Mouse (Mus musculus) regulatory T cell (primary cell): ENCODE measurements around the gene Mpp6.

Source experiments
- in situ Hi-C: fragments of 300-600 bp; cut with MboI, MseI; formaldehyde crosslinking; loops from one replicate; pipeline ENCODE4 v1.15.1; 2025; ENCODE audit warnings: high pct_unique_total_duplicates

Gene Mpp6

DNA sequence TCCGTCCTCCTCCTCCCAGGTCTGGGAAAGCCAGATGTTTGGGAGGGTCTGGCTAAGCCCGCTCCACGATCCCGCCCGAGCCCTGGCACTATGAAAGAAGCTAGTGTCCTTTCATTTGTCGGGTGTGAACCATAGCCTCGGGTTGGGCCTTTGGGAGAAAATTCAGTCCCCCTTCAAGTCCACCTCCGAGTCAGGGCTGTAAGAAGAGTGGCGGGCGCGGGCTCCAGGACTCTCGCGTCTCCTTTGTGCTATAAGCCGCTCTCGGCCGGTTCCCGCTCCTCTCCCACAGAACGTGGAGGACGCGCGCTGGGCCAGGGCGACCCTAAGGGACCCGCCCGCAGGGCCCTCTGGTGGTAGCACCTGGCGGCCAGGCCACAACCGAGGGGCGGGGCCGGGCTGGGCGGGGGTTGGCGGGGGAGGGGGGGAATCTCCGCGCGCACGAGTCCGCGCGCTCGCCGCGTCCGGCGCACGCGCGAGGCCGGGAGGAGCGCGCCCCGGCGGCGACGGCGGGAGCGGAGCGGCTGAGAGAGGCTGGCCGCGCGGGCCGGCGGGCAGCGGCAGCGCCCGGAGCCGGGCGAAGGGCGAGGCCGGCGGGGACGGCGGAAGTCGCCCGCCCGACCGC is at the start of gene Mpp6:
Gene Mpp6 (plus strand): TSS at position 485 of the 622 bp plus-strand sequence.
- in situ Hi-C loops, result loop anchor here (5.0 to 10.0 kb wide), 3 partner anchors 32 to 2005 kb away; partner anchors contain the start of gene Fam221a

DNA sequence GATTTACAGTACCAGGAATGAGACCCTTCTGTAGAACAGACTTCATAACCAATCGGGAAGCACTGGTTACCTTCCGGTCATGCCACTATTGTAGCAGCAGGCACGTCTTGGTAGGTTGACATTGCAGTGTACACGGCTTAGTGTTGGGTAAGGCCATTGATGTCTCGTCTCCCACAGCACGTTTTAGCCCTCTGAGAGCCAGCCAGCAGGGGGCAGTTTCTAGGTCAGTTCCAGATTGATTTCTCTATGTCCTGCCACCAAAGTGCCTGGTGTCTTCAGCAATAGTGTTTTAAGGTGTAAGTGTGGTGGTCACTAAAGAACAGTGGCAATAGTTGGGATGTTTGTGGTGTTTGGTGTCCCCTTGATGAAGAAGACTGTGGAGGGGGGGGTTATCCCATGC is 43.9 kb upstream of the Mpp6 start:
- in situ Hi-C loops, result no loop called here

DNA sequence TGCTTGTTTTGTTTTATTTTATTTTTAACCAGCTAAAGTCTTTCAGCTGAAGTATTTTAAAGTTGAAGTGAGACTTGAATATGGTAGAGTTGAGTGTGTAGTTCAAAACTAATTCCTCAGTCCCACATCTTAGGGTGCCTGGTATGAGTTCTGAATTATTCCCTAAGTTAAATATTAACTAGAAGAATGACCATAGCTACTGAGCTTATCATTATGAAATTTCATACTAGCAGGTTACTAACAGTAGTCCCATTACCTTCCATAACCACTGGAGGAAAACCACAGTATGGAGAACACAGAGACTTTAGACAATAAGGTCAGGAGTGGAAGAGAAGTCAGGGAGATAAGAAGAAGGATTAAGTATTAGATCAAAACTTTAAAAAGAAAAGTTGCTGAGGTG is 41.6 kb upstream of the Mpp6 start:
- in situ Hi-C loops, result no loop called here

DNA sequence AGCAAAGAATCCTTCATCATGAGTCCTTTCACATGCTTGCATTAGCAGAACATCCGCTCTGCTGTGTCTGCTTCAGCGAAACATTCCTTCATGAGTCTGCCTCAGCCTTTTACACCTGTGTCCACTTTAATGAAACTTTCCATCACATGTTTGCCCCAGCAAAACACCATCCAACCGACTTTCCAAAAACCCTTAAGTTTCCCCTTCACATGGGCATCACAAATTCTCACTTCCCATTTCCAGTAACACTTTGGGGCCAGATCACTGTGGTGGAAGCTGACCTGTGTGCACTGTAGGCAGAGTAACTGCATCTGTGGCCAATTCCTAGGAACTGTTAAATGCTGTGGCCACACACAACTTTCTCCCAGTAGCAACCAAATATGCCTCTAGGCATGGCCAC is 34.8 kb upstream of the Mpp6 start:
- in situ Hi-C loops, result no loop called here

GRCm38 (mm10) chr6:50076473-50076872 is 33.6 kb upstream of the Mpp6 start:
- in situ Hi-C loops, result no loop called here

DNA sequence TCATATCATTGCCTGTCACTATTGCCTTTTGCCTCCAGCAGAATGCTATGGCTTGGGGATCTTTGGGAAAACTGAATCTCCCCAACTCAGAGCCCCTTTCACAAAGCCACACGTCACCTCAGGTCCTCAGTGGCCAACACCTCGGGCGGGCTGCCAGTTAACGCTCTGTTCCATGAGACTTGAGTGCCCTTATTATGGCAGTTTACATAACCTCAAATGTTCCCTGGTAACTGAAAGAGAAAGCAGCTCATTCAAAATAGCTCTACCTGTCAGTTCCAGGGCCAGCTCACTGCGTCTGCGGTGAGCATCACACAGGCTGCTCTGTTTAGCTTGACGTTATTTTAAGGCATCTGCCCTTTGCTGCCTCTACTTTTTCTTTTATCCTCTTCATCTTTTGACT is 29.6 kb upstream of the Mpp6 start:
- in situ Hi-C loops, result no loop called here

GRCm38 (mm10) chr6:50085206-50085605 is 24.8 kb upstream of the Mpp6 start:
- in situ Hi-C loops, result no loop called here

DNA sequence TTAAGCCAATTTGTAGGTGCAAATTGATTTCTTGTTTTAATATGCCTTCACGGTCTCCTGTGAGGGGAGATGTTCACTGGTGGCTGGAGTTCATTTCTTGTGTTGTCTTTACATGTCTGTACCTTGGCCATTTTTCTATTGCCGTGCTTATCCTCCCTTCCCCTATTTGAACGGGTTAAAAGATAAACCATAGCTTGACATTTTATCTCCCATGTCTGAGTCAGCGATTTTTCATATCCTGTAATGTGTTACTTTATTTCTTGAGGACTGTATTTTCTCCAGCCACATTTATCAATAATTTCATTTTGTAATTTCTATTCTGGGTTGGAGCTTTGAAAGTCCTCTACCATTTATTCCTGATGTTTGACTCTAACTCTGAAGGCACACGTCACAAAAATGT is 20.7 kb upstream of the Mpp6 start:
- in situ Hi-C loops, result no loop called here

- in situ Hi-C loops, result loop anchor here (10.0 kb wide), 1 partner anchor 355 kb away; no protein-coding TSS in a partner anchor
Observed at GRCm38 (mm10) chr6:50090221-50090620, 19.8 kb upstream of the Mpp6 start.

DNA sequence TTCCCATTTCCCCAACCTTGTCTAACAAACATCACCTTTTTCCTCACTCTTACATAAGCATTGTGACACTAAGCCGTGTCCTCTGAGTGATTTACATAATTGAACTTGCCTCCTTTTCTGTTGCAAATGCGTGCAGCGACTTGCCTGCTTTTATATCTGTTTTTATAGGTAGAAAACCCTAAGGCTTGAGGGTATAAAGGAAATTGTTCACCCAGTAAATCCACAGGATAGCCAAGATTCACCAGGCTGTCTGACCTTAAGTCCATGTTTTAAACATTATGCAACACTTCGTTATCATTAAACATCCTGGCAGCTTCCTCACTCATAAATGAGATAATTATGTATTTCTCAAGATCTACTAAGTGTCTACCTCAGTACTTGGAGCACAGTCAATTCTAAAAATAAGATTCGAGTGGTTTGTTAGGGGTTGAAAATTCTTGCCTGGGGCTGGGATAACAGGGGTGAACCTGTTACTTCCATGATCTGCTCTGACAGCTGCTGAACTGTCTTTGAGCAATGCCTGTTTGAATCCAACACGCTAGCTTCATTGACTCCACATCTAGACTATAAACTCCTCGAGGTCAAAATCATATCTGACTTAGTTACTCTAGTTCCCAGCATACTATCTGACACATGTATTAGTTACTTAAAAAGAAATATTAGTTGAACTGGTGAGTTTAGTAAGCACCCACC is 18.4 kb upstream of the Mpp6 start:
- in situ Hi-C loops, result loop anchor here (10.0 kb wide), 1 partner anchor 353 kb away; no protein-coding TSS in a partner anchor

GRCm38 (mm10) chr6:50109201-50109756 is 762 bp upstream of the Mpp6 start:
- in situ Hi-C loops, result loop anchor here (5.0 to 10.0 kb wide), 3 partner anchors 33 to 2004 kb away; partner anchors contain the start of gene Fam221a

GRCm38 (mm10) chr6:50110379-50110941 is 419 bp downstream of the Mpp6 start:
- in situ Hi-C loops, result no loop called here

DNA sequence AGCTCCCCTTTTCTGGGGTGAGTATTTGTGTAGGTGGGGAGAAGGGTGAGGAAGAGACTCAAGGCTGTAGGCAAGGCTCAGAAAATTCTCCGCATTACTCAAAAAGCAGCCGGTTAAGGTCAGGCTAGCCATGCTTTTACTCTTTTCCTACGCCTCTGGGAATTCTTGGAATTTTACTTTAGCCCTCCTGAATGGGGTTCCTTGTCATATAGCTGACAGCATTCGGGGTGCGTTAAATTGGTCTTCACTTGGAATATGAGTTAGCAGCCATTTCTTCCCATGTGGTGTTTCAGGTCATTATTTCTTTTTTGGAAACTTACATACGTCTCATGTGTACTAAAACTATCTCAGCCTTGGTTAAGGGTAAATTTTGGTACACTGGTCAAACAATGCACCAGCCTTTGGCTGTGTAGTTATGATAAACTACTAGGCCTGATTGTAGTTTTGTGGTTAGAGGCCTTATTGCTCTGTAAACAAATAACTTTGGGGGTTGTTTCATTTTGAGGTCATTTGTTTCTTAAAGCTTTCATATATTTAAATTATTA is 1.1 kb downstream of the Mpp6 start:
- in situ Hi-C loops, result no loop called here

DNA sequence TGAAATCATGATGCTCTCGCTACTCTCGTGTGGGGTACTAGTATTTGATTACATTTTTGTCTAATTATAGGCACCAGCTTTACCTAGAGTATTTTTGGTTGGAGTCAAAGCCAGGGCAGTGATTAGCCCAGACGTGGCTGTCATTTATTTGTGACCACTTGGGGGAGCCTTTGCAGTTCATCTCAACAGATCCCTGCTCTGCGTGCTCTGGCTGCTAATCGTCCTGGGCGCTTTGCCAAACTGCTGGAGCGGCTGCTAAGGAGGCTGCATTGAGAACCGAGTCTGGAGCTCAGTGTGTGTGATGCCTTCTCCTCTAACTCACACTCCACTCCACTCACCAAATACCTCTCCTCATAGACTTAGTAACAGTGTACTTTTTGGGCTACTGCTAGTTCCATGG is 2.7 kb downstream of the Mpp6 start:
- in situ Hi-C loops, result no loop called here

DNA sequence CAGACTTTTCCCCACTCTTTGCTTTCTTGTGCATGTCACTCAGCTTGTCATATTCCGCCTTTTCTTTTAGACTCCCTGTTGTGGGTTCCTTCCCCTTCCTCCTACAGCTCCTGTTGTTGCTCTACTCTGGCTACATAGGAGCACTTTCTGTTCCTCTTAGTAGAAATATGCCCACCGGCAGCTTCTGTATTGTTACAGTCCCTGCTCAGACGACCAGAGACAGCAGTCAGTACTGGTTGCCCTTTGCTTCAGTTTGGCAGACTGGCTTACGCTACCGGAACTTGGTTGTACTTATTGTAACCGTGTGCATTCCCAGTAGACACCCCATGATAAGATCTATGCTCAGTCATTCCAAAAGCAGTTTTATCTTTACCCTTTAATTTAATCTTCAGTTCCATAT is 4.2 kb downstream of the Mpp6 start:
- in situ Hi-C loops, result no loop called here

- in situ Hi-C loops, result no loop called here
Observed at GRCm38 (mm10) chr6:50120931-50121330, 10.9 kb downstream of the Mpp6 start.

- in situ Hi-C loops, result no loop called here
Observed at GRCm38 (mm10) chr6:50122835-50123234, 12.8 kb downstream of the Mpp6 start.

DNA sequence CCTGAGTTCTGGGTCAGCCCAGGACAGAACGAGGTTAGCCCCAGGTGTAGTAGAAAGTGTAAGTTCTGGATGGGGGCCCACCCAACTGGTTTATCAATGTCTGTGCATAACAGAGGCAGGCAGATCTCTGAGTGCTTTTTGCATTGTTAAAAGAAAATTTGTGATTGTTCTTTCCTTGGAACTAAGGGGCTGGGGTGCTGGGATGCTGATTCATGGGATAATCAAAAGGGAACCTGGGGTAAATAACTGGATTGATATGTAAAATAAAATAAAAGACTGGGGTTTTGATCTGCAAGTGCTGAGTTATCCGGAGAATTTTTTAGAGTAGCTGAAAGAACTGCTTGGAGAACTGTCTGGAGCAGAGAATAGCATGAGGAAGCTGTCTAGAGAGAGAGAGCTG is 14.2 kb downstream of the Mpp6 start:
- in situ Hi-C loops, result no loop called here

DNA sequence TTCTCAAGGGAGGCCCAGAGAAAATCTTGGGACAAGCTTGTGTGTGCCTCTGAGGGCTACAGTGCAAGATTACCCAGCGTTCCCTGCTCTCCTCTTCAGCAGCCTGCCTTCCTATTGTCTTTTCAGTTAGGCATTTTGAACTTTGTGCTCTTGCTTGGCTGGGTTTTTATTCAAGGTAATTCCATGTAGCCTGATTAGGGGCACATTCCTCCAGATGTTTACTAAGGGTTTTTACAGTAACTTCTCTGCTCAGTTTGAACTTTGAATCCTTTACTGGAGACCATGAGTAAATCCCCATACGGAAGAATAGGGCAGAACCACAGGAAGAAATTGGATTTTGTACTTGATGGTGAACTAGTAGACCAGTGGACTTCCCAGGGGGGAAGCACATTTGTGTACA is 16.3 kb downstream of the Mpp6 start:
- in situ Hi-C loops, result no loop called here

DNA sequence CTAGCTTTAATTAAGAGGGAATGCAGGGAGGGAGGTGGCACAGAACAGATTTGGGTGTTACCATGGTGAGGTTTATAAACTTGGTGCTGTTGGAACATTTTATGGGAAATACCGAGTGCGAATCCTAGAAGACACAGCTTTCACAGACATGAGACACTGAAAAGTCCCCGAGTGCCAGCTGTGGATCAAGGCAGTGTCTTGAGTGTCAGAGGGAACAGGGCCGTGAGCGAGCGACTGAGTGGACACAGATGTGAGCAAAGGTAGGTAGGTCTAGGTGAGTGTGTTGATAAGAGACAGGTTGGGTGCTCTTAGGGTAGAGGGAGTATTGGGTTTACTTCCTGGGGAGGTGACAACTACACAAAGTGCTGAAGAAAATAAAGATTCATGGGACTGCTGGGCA is 17.5 kb downstream of the Mpp6 start:
- in situ Hi-C loops, result no loop called here

- in situ Hi-C loops, result no loop called here
Observed at GRCm38 (mm10) chr6:50137651-50138050, 27.6 kb downstream of the Mpp6 start.

DNA sequence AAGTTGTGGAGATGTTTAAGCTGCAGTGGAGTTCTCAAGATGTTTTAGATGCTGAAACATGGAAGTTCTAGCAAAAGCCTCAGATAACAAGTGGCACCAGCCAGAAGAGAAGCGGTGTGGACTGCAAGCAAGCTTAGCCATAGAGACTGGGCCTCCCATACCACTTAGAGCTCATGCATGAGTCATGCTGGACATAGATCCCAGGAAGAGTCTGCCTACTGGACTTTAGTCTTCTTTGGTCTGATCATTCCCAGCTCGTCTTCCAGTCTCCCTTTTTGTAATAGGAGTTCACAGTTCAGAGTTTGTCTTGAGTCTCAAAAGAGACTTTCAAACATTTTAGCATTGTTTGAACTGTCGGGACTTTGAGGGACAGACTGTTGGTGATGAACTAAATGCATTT is 29.5 kb downstream of the Mpp6 start:
- in situ Hi-C loops, result no loop called here
